Mouse (Mus musculus) thymus, adult 18-20 months (tissue): ENCODE results near the gene Hist1h3f.

ENCODE experiments used
- DNase-seq, 2 experiments: peaks; one replicate each; pipeline ENCODE4 v3.0.0; 2022; ENCODE audit warnings: mixed read lengths in 2 of 2

Hist1h3f gene

GRCm38 (mm10) chr13:23543965-23544786, at the start of gene Hist1h3f:
Hist1h3f (plus strand) TSS chr13:23544052.
- DNase-seq, result peak; percentile 55 to 72

GRCm38 (mm10) chr13:23495526-23495925, 48.3 kb upstream of the Hist1h3f start:
- DNase-seq, result no peak

GRCm38 (mm10) chr13:23497656-23498321, 46.1 kb upstream of the Hist1h3f start:
- DNase-seq, result no peak

DNA sequence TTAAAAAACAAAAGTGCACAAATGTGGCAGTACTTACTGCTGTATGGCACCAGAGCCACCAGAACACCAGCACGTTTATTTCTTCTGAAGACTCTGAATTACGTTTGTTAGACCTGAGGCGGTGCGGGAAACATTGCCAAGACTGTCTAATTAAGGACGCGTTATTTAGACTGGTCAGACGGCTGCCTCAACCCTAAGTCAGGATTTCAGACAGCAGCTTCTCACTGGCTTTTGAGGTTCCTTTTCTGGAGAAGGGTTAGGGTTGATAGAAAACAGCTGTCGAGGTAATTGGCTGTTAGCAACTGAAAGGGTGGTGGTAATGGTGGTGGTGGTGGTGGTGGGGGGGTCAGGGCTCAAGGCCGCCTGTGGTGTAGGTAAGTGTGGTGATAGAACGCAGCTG, 45.2 kb upstream of the Hist1h3f start:
- no peak for DNase-seq

- DNase-seq, result no peak
Measured at GRCm38 (mm10) chr13:23499943-23500342, 43.9 kb upstream of the Hist1h3f start.

- DNase-seq, result peak; percentile 39 to 61
Measured at GRCm38 (mm10) chr13:23500424-23501200, 43.2 kb upstream of the Hist1h3f start.

DNA sequence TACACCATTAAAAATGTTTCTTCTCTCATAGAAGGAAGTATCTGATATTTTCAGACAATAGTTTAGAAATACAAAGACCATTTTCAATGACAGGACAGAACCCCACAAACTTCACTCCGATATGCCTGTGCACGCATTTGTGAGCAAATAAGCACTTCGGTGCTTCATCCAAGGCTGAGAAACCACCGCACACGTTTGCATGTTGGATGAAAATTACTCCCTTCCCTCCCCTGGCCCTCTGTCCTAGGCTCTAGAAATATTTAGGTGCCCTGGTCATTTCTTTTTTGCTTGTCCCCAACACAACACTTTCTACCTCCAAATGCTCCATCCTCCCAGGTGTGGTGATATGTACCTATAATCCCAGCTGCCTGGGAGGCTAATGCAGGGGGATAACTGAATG, 42.3 kb upstream of the Hist1h3f start:
- no peak for DNase-seq

- no peak for DNase-seq
Measured at GRCm38 (mm10) chr13:23502031-23502567, 41.8 kb upstream of the Hist1h3f start.

DNA sequence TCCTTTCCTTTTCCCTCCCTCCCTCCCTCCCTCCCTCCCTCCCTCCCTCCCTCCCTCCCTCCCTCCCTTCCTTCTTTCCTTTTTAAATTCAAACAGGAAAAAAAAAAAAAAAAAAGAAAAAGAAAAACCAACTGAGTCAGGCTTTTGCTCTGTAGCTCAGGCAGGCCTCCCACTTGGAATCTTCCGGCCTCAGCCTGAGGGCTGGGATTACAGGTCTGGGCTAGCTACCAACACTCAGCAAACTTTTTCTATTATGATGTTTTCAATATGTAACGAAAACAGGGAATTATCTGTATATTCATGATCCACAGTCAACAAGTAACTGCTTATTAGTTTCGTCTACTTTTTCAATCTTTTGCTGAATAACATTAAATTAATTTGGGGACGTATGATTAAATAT, 40.9 kb upstream of the Hist1h3f start:
- DNase-seq, result no peak

DNA sequence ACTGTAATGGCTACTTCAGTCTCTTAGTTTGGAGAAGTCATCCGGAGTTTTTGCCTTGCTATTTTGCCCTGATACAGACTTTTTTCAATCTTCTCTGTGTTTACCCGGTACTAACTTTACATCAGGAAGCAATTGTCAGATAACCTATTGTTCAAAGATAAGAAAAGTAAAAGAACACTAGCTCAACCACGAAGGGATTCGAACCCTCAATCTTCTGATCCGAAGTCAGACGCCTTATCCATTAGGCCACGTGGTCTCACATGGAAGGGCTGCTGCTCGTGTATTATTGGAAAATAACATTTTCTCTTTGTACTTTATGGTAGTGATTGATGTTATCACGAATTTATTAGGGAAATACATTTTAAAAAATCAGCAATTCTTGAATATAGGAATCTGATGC, 40.1 kb upstream of the Hist1h3f start:
- DNase-seq, result peak in 1 of 2 experiments; percentile 32

DNA sequence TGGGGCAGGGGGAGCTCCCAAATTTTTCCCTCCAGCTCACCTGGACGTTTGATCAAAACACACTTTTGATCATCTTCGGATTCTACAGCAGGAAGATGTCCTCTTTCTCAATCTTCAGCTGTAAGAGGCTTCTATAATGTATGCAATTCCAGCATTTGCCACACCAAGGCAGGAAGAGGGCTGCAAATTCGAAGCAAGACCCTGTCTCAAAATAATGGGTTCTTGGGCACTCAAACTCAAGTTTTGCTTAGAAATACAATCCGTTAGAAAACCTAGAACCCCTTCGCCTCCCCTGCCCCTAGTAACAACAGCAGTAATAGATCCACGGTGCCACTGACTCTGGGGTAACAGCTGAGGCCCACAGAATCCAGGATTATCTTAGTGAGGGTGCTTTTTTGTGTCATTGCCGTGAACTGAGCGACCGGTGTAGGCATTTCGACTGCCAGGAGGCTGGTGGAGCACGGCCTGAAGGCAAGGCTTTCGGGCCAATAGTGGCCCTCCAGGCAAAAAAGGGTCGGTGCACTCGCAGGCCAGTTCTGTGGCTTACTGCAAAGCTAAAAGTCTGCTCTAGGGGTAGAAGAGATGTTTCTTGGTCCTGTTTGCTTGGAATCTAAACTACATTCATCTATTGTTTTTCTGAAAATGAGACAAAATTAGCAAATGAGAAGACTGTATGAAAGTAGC, 38.0 kb upstream of the Hist1h3f start:
- DNase-seq, result no peak

DNA sequence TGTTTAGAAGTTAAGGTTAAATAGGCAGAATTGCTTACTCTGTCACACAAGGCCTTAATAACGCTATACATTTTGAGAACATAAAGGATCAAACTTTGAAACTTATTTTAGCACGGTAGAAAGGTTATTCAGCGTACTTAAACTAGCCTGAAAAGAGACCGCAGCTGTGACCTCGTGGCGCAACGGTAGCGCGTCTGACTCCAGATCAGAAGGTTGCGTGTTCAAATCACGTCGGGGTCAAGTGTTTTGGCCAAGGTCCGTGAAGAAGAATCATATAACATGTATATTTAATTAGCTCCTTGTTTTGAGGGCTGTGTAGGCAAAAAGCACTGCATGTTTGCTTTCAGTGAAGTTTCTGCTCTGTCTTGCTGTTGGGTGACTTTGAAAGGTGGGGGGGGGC, 37.5 kb upstream of the Hist1h3f start:
- no peak for DNase-seq

DNA sequence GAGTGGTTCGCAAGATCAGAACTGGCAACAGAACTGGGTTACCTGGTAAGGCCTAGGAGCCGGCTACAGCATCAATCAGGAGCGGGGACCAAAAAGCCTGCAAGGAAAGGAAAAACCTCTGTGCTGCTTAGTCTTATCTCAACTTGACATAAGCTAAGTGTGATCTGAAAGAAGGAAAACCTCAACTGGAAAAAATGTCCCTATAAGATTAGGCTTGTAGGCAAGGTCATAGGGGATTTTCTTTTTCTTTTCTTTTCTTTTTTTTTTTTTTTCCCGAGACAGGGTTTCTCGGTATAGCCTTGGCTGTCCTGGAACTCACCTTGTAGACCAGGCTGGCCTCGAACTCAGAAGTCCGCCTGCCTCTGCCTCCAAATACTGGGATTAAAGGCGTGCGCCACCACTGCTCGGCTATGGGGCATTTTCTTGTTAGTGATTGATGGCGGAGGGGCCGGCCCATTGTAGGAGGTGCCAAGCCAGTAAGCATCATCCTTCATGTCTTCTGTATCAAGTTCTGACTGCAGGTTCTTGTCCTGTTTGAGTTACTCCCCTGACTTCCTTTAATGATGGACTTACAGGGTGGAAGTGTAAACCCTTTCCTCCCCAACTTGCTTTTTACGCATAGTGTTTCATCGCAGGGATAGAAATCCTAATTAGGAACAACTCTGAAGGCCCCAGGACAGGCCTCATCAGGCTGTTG, 36.9 kb upstream of the Hist1h3f start:
- no peak for DNase-seq

DNA sequence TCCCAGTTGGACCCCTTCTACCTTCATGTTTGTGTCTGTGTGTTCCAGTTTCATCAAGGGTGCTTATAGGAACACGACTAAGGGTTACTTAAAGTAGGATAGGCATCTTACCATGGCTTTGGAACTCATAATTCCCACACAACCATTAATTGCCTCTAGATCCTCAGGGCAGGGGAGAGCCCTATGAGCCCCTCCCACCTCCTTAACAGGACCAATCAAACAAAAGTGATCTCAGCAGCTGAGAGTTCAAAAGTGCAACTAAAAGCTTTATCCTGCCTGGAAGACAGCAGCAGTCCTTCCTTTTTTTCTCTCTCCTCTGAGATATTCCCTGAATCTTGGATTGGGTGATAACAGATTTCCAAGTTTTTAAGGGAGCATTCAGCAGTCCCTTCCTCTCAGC, 33.7 kb upstream of the Hist1h3f start:
- no peak for DNase-seq

- DNase-seq, result no peak
Measured at GRCm38 (mm10) chr13:23513517-23513916, 30.3 kb upstream of the Hist1h3f start.

- no peak for DNase-seq
Measured at GRCm38 (mm10) chr13:23515281-23515680, 28.6 kb upstream of the Hist1h3f start.

DNA sequence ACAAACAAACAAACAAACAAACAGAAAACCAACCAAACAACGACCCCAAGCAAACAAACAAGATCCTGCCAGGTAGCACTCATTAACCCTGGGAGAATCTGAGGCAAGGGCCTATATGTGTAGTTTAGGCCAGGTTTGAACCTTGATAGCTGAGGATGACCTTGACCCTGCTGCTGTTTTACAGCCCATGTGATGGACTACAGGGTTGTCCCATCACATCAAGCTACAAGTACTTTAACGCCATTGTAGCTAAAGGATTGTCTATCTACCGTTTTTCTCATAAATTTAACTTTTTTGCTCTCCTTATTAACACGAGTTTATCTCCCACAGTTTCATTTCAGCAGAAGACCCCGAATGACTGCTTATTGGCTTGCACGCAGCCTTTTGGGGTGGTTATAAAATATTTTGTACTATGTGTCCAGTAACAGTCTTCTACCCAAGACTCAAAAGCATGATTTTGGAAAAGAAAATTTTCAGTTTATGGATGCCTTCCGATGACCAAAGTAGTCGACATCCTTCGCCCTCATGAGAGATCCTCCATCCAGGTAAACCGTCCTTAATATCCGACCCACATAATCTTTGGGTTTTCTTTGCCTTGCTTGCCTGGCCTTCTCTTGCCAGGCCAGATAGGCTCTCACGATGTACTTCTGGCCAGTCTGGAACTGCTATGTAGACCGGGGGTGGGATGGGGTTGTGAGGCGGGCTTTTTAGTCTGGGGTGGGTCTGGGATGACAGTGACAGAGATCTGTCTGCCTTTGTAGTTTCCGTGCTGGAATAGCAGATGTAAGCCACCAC, 27.8 kb upstream of the Hist1h3f start:
- no peak for DNase-seq

DNA sequence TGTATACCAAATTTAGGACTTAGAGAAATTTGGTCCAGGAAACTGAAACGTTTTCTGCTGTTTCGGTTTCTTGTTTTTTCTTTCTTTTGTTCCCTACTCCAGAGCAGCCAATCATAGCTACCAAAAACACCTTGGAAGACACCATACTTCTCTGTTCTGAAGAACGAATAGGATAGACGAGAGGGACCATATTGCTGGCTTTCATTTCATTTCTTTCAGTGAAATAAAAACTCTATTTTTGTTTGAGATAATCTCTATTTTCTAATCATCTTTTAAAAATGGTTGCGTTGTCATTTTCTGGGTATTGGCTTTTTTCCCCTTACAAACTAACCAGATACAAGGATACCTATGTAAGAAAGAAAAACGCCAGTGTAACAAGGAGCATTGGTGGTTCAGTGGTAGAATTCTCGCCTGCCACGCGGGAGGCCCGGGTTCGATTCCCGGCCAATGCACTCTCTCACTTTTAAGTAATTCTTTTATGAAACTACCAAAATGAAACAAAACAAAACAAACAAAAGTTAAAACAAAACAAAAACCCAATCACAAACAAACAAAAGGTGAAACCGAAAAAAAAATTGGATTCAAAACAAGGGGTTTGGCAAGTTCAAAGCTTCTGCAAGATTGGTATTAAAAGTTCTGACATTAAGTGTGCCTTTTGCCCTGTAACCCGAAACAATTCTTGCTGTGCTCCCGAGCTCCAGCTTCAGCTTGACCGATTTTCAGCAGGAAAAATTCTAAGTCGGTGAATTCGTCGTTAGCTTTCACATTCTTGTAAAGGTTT, 26.8 kb upstream of the Hist1h3f start:
- peak; percentile 47 to 69 for DNase-seq

GRCm38 (mm10) chr13:23517603-23518294, 26.1 kb upstream of the Hist1h3f start:
- DNase-seq, result peak; percentile 76 to 86

DNA sequence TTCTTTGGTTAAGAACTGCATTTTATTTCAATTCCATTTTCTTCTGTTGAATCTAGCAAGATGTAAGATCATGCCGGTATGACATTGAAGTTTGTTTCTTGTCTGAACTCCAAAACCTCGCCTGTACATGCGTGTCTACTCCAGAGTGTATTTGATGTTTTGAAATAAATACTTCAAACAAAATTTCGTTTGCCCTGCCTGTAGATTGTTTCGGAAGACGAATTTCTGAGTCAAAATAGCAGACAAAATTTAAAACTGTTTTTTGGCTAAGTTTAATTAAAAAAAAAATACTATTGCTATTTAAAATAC, 25.6 kb upstream of the Hist1h3f start:
- DNase-seq, result no peak
